Mouse (Mus musculus): ENCODE results near the gene Fstl4.

GRCm38 (mm10) chr11:52761800-52762199 lies 2.6 kb upstream of the Fstl4 start:
- TF ChIP-seq POLR2A (IDR thresholded peaks at IDR 0.05; ENCODE audit: low read depth, low read length) (no peak), CTCF (IDR thresholded peaks at IDR 0.05; ENCODE audit: extremely low read depth, insufficient read depth, insufficient read length, insufficient replicate concordance) (no peak)

All from spleen, adult 2 months (tissue).